Mouse (Mus musculus) stomach, embryonic 16.5 days (tissue): ENCODE data around the gene Ndrg4. TPM values are rescaled to one million over a fixed set of nuclear protein-coding genes. Genes with fewer than 3 reads are reported as not detected.

Source experiments
- ATAC-seq: fragments of 200-750 bp; cut with Nextera tagmentation; 2 replicates; pipeline ENCODE4 v1.8.0; 2017; ENCODE audit warnings: moderate number of reproducible peaks, moderate TSS enrichment; ENCODE audit not compliant: insufficient read depth, low FRiP score
- H3K27ac ChIP-seq: fragments of 300-500 bp; sonication (generic); 2 replicates; pipeline ENCODE4 v1.5.1; 2014; ENCODE audit warnings: low read length
- H3K27me3 ChIP-seq: fragments of 300-500 bp; sonication (generic); 2 replicates; pipeline ENCODE4 v1.6.1; 2014; ENCODE audit warnings: low read length, control low read depth, mixed read lengths; ENCODE audit not compliant: control insufficient read depth, insufficient read depth
- H3K36me3 ChIP-seq: fragments of 300-500 bp; sonication (generic); 2 replicates; pipeline ENCODE4 v1.6.1; 2014; ENCODE audit warnings: low read length; ENCODE audit not compliant: control insufficient read depth, insufficient read depth
- H3K4me1 ChIP-seq: fragments of 300-500 bp; sonication (generic); 2 replicates; pipeline ENCODE4 v1.6.1; 2014; ENCODE audit warnings: low read length, control low read depth, mixed read lengths; ENCODE audit not compliant: control insufficient read depth, insufficient read depth
- H3K4me2 ChIP-seq: fragments of 300-500 bp; sonication (generic); 2 replicates; pipeline ENCODE4 v1.6.1; 2014; ENCODE audit warnings: low read depth, low read length, mixed read lengths
- H3K4me3 ChIP-seq: fragments of 300-500 bp; sonication (generic); replicated peaks from 2 replicates; pipeline ENCODE4 v1.5.1; 2014; ENCODE audit warnings: mild to moderate bottlenecking, low read length
- H3K9ac ChIP-seq: fragments of 300-500 bp; sonication (generic); 2 replicates; pipeline ENCODE4 v1.6.1; 2014; ENCODE audit warnings: low read length
- H3K9me3 ChIP-seq: fragments of 300-500 bp; sonication (generic); replicated peaks from 2 replicates; pipeline ENCODE4 v1.6.1; 2016; ENCODE audit warnings: low read length, control low read depth; ENCODE audit not compliant: control insufficient read depth
- WGBS: fragments of 180-500 bp; shearing (Covaris S2); extraction: QIAGEN DNeasy Blood & Tissue Kit; methylation state at CpG from one replicate; pipeline ENCODE4 v1.1.7; 2014; 5-methylcytosine and 5-hydroxymethylcytosine counted together
- microRNA-seq: library from miRNA; unstranded; fragments of <30 nt; microRNA quantifications from one replicate; pipeline ENCODE4, GENCODE M21; 2016
- polyA plus RNA-seq: library from polyadenylated mRNA; unstranded; fragments of >200 nt; fragmentation: Nextera tagmentation; extraction: Ambion mirVana; gene quantifications from 2 replicates; pipeline ENCODE4 v1.2.1, GENCODE M21; 2015

Gene Ndrg4
- polyA plus RNA-seq, 1 experiment from 2014 or later = 22.2 TPM

DNA sequence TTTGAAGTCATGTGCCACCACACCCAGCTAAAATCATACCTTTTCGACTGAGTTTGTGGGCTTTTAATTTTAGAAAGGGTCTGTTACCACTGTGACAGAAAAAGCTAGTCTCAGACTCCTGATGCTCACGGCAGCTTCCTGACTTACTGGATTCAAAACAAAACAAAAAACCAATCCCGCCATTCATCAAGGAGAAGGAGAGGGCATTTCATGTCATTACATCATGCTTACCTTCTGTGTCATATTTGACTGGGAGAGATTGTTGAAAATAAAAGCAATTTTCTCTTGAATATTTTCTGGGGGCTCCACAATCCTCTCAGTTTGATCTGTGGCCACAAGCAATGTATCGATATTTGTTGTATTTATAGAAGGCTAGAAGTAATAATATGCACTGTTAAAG is 71.2 kb downstream of the Ndrg4 start:
- no peak for ATAC-seq
- Histone ChIP-seq H3K27me3 (no peaks in the 10 kb centered on the region), H3K4me1 (no peaks in the 10 kb centered on the region), H3K36me3 (peaks cover 37% of the 10 kb centered on the region), H3K27ac (no peak overlapping the region), H3K9me3 (no peaks in the 10 kb centered on the region), H3K4me2 (no peak overlapping the region), H3K9ac (no peak overlapping the region), H3K4me3 (no peak overlapping the region)
- 89% methylated on average over 4 of the region's 4 CpGs for WGBS

DNA sequence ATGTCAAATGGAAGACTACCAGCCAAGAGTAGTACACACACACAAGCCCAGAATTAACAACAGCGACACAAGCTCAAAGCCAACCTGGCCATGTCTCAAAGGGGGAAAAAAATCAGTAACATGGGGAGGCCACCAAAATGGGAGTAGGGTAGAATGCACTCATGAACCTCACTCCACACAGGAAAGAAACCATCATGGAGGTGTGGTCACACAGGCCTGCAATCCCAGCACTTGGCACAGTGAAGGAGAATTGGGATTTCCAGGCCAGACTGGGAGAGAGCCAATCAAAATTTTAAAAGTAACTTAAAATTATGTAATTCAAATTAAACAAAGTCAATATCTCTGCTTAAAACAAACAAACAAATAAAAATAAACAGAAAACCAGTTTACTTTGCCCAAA is 75.1 kb downstream of the Ndrg4 start:
- 97% methylated on average over 1 of the region's 1 CpGs for WGBS
- Histone ChIP-seq H3K4me3 (no peak overlapping the region), H3K4me1 (no peaks in the 10 kb centered on the region), H3K36me3 (peaks cover 26% of the 10 kb centered on the region; the same call in 1 of the 2 replicates), H3K9me3 (no peaks in the 10 kb centered on the region), H3K27me3 (no peaks in the 10 kb centered on the region), H3K9ac (no peak overlapping the region), H3K27ac (no peak overlapping the region), H3K4me2 (no peak overlapping the region)
- ATAC-seq = no peak

DNA sequence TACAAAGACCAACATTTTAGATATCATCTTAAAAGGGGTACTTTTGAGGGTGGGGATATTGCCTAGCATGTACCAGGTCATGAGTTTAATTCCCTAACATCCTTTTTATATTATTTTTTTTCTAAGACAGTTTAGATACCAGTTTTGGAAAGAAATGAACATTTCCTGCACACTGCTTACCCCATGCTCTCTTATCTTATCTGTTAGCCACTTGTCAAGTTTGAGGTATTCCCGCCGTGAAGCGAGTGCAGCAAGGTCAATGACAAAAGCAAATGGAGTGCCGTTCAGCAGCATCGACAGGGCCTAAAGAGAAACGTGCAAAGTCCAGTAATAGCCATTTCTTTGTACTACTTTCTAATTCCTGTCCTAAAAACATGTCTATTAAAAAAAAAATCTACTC is 83.5 kb downstream of the Ndrg4 start:
- H3K9ac ChIP-seq = no peak overlapping the region
- peaks cover 20% of the 10 kb centered on the region for H3K36me3 ChIP-seq
- ATAC-seq = no peak
- H3K9me3 ChIP-seq = no peaks in the 10 kb centered on the region
- H3K4me3 ChIP-seq = no peak overlapping the region
- H3K27ac ChIP-seq = no peak overlapping the region
- H3K27me3 ChIP-seq = no peaks in the 10 kb centered on the region
- 49% methylated on average over 6 of the region's 6 CpGs for WGBS
- no peaks in the 10 kb centered on the region for H3K4me1 ChIP-seq
- no peak overlapping the region for H3K4me2 ChIP-seq

DNA sequence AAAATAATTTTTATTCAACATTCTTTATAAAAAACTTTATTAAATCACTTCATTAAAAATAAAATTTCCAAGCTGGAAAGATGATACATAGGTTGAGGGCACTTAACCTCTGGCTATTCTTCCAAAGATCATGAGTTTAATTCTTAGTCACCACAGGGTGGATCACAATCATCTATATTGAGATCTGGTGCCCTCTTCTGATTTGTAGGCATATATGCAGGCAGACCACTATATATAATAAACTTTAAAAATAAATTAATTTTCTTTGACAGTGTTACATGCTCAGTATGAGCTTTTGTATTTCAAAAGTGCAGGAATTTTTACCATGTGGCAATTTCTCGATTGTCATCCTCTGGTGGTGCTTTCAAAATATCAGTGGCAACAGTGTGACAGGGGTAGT is 87.4 kb downstream of the Ndrg4 start:
- Histone ChIP-seq H3K27me3 (no peaks in the 10 kb centered on the region), H3K27ac (no peak overlapping the region), H3K4me3 (no peak overlapping the region), H3K9ac (no peak overlapping the region), H3K4me2 (no peak overlapping the region), H3K4me1 (no peaks in the 10 kb centered on the region), H3K36me3 (peaks cover 39% of the 10 kb centered on the region), H3K9me3 (no peaks in the 10 kb centered on the region)
- 93% methylated on average over 1 of the region's 1 CpGs for WGBS
- ATAC-seq = no peak

Small RNAs within 50 kb of the gene (microRNA-seq; reads per million reads assigned to microRNA genes)
- gene Mir7073 = 0.50 reads per million

Other genes with a start within 250 kb of the Ndrg4 start
- gene Cfap20, start 242.1 kb upstream of the Ndrg4 start, polyA plus RNA-seq = 123 and 134 TPM in 2 replicates
- gene Csnk2a2, start 186.9 kb upstream of the Ndrg4 start, polyA plus RNA-seq = 6.8 and 7.6 TPM in 2 replicates
- 0.31 and 0.59 TPM in 2 replicates for gene Ccdc113, start 142.9 kb upstream of the Ndrg4 start, polyA plus RNA-seq
- not detected in 2 replicates for gene Prss54, start 100.6 kb upstream of the Ndrg4 start, polyA plus RNA-seq
- gene Gins3, start 43.5 kb upstream of the Ndrg4 start, polyA plus RNA-seq = 15.8 and 16.1 TPM in 2 replicates
- gene Setd6, start 38.9 kb downstream of the Ndrg4 start, polyA plus RNA-seq = 16.8 and 18.3 TPM in 2 replicates
- 66.0 and 70.4 TPM in 2 replicates for gene Cnot1, start 130.5 kb downstream of the Ndrg4 start, polyA plus RNA-seq
- 327 and 366 TPM in 2 replicates for gene Sap18b, start 148.4 kb downstream of the Ndrg4 start, polyA plus RNA-seq
- 13.7 and 14.5 TPM in 2 replicates for gene Slc38a7, start 176.6 kb downstream of the Ndrg4 start, polyA plus RNA-seq
- 186 and 188 TPM in 2 replicates for gene Got2, start 211.6 kb downstream of the Ndrg4 start, polyA plus RNA-seq